Mouse (Mus musculus) cerebellum, postnatal 10 days (tissue): Measurements from ENCODE around the gene Olfr1487.
"Not testable (repeated sequence)": the region's sequence is repeated elsewhere in the genome, so short reads cannot be mapped to it uniquely, and the experiment has no call there.

ENCODE experiments used
- DNase-seq, 2 experiments: peaks; one replicate each; pipeline ENCODE4 v3.0.0; 2021; ENCODE audit warnings: mixed read lengths in 2 of 2

The Olfr1487 gene

GRCm38 (mm10) chr19:13617075-13617474 lies at the start of gene Olfr1487:
Gene Olfr1487 (plus strand): TSS chr19:13617375.
- DNase-seq, result not testable (repeated sequence)

GRCm38 (mm10) chr19:13583211-13583610 lies 34.0 kb upstream of the Olfr1487 start, which contains the start of gene Olfr1484:
Gene Olfr1484 (plus strand): TSS chr19:13583511.
- no peak for DNase-seq

- DNase-seq, result no peak
These were observed 14.1 kb downstream of the Olfr1487 start, which contains the start of gene Olfr1489 for GRCm38 (mm10) chr19:13631321-13631720. Gene Olfr1489 (plus strand): TSS chr19:13631621.

- no peak for DNase-seq
These were observed 33.6 kb downstream of the Olfr1487 start, which contains the start of gene Olfr1490 for GRCm38 (mm10) chr19:13650791-13651190. Gene Olfr1490 (plus strand): TSS chr19:13651091.
